Mouse (Mus musculus) cerebellum, postnatal 10 days (tissue): ENCODE measurements around the gene Slc25a20.
"Not testable (repeated sequence)": the region's sequence is repeated elsewhere in the genome, so short reads cannot be mapped to it uniquely, and the experiment has no call there.

Experiments used
- DNase-seq, 2 experiments: peaks; one replicate each; pipeline ENCODE4 v3.0.0; 2021; ENCODE audit warnings: mixed read lengths in 2 of 2

Gene Slc25a20

GRCm38 (mm10) chr9:108661677-108662612 is at the start of gene Slc25a20:
Gene Slc25a20 (plus strand): TSS chr9:108662088.
- peak; percentile 82 to 84 for DNase-seq

GRCm38 (mm10) chr9:108617301-108617700 is 44.6 kb upstream of the Slc25a20 start:
- DNase-seq, result no peak

GRCm38 (mm10) chr9:108626498-108626897 is 35.4 kb upstream of the Slc25a20 start:
- DNase-seq, result peak; percentile 47 to 52

- DNase-seq, result no peak
These were observed 33.7 kb upstream of the Slc25a20 start for GRCm38 (mm10) chr9:108628141-108628540.

GRCm38 (mm10) chr9:108630683-108631082 is 31.2 kb upstream of the Slc25a20 start:
- no peak for DNase-seq

- no peak for DNase-seq
These were observed 30.1 kb upstream of the Slc25a20 start for GRCm38 (mm10) chr9:108631631-108632256.

GRCm38 (mm10) chr9:108632375-108632774 is 29.5 kb upstream of the Slc25a20 start:
- DNase-seq, result no peak

- no peak for DNase-seq
These were observed 28.0 kb upstream of the Slc25a20 start for GRCm38 (mm10) chr9:108633846-108634245.

GRCm38 (mm10) chr9:108635415-108635814 is 26.5 kb upstream of the Slc25a20 start:
- no peak for DNase-seq

- DNase-seq, result no peak
These were observed 22.1 kb upstream of the Slc25a20 start for GRCm38 (mm10) chr9:108639825-108640224.

GRCm38 (mm10) chr9:108648166-108648565 is 13.7 kb upstream of the Slc25a20 start:
- peak in 1 of 2 experiments; percentile 8 for DNase-seq

GRCm38 (mm10) chr9:108648611-108649560 is 13.0 kb upstream of the Slc25a20 start, which contains the start of gene Arih2:
Gene Arih2 (minus strand): TSS chr9:108649386.
- DNase-seq, result peak; percentile 96

- peak in 1 of 2 experiments; percentile 13 for DNase-seq
These were observed 12.1 kb upstream of the Slc25a20 start for GRCm38 (mm10) chr9:108649561-108650440.

GRCm38 (mm10) chr9:108654566-108655464 is 7.1 kb upstream of the Slc25a20 start:
- no peak for DNase-seq

- not testable (repeated sequence) for DNase-seq
These were observed 6.0 kb upstream of the Slc25a20 start for GRCm38 (mm10) chr9:108655865-108656264.

- no peak for DNase-seq
These were observed 772 bp downstream of the Slc25a20 start for GRCm38 (mm10) chr9:108662660-108663059.

- peak; percentile 28 to 30 for DNase-seq
These were observed 8.0 kb downstream of the Slc25a20 start for GRCm38 (mm10) chr9:108669875-108670274.

GRCm38 (mm10) chr9:108673151-108673550 is 11.3 kb downstream of the Slc25a20 start:
- DNase-seq, result peak; percentile 33 to 53

- DNase-seq, result no peak
These were observed 18.1 kb downstream of the Slc25a20 start for GRCm38 (mm10) chr9:108680026-108680425.

GRCm38 (mm10) chr9:108686475-108686887 is 24.6 kb downstream of the Slc25a20 start:
- DNase-seq, result peak; percentile 19 to 30
